ENCODE assay signal across 8 mouse cellular contexts in genomic region chr19:7493352-7494186, GRCm38 (mm10). TPM values are rescaled to one million over a fixed set of nuclear protein-coding genes. Genes with fewer than 3 reads are reported as not detected.
DNase-seq lines count a peak whose midpoint lies in the region; ATAC-seq and TF ChIP-seq lines count a peak whose summit lies in the region.

TSS of gene Atl3 (plus strand) at chr19:7494040.

- no peak for TF ChIP-seq CTCF in lung, postnatal 0 days (IDR thresholded peaks at IDR 0.05)
- no peak for TF ChIP-seq CTCF in forebrain, postnatal 0 days (IDR thresholded peaks at IDR 0.05; ENCODE audit: low read depth)
- 0 out of 2 replicates have a peak, but pooled peaks have one; percentile 27 for TF ChIP-seq CTCF in intestine, postnatal 0 days (IDR thresholded peaks at IDR 0.05; ENCODE audit: low read depth)

- peak; percentile 50 for DNase-seq in lung, postnatal 0 days (ENCODE audit: low spot score)
- no peak for DNase-seq in lung, postnatal 4 days
- no peak for DNase-seq in adrenal gland, postnatal 4 days (ENCODE audit: low spot score in 2 of 2)
- peak; percentile 9 for DNase-seq in forebrain, postnatal 0 days
- peak; percentile 86 for DNase-seq in midbrain, embryonic 11.5 days (ENCODE audit: low spot score, missing footprints)
- no peak for DNase-seq in Muller cell, postnatal 12 days (ENCODE audit: inconsistent ontology term)
- no peak for DNase-seq in spleen, postnatal 36 days (ENCODE audit: low spot score in 2 of 2)

- peak within 1 kb of the TSS; percentile 96 for H3K9ac ChIP-seq in lung, postnatal 0 days (replicated peaks; ENCODE audit: low read depth)
- H3K9ac ChIP-seq in forebrain, postnatal 0 days = peak within 1 kb of the TSS; percentile 87
- H3K9ac ChIP-seq in intestine, postnatal 0 days (ENCODE audit: low read depth, low read length) = peak within 1 kb of the TSS; percentile 61
- peak within 1 kb of the TSS; percentile 75 for H3K9ac ChIP-seq in midbrain, embryonic 11.5 days (ENCODE audit: low read length)

- H3K36me3 ChIP-seq in lung, postnatal 0 days (ENCODE audit: insufficient read depth, low read length) = no peaks in the 10 kb centered on the region
- H3K36me3 ChIP-seq in forebrain, postnatal 0 days (ENCODE audit: insufficient read depth) = no peaks in the 10 kb centered on the region
- no peaks in the 10 kb centered on the region for H3K36me3 ChIP-seq in intestine, postnatal 0 days (ENCODE audit: control insufficient read depth, insufficient read depth)
- no peaks in the 10 kb centered on the region for H3K36me3 ChIP-seq in midbrain, embryonic 11.5 days (ENCODE audit: control insufficient read depth, insufficient read depth, low read length)

- no peak for TF ChIP-seq EP300 in lung, postnatal 0 days (IDR thresholded peaks at IDR 0.05)

- H3K4me3 ChIP-seq in lung, postnatal 0 days (ENCODE audit: low read depth, low read length) = peak within 1 kb of the TSS; percentile 70
- H3K4me3 ChIP-seq in forebrain, postnatal 0 days (ENCODE audit: low read depth, low read length) = peak within 1 kb of the TSS; percentile 79
- peak within 1 kb of the TSS; percentile 62 for H3K4me3 ChIP-seq in intestine, postnatal 0 days (ENCODE audit: low read depth, low read length)
- peak within 1 kb of the TSS; percentile 43 for H3K4me3 ChIP-seq in midbrain, embryonic 11.5 days (ENCODE audit: low read depth, low read length)

- ATAC-seq in lung, postnatal 0 days = no peak
- no peak for ATAC-seq in forebrain, postnatal 0 days
- ATAC-seq in intestine, postnatal 0 days = no peak
- 0 out of 2 replicates have a peak, but pooled peaks have one; percentile 0 for ATAC-seq in midbrain, embryonic 11.5 days (ENCODE audit: low FRiP score)

- H3K27me3 ChIP-seq in lung, postnatal 0 days (replicated peaks; ENCODE audit: insufficient read depth, low read length) = no peaks in the 10 kb centered on the region
- H3K27me3 ChIP-seq in forebrain, postnatal 0 days (ENCODE audit: insufficient read depth, low read length) = no peaks in the 10 kb centered on the region
- no peaks in the 10 kb centered on the region for H3K27me3 ChIP-seq in intestine, postnatal 0 days (replicated peaks; ENCODE audit: control insufficient read depth, insufficient read depth, low read length)
- no peaks in the 10 kb centered on the region for H3K27me3 ChIP-seq in midbrain, embryonic 11.5 days (ENCODE audit: control insufficient read depth, insufficient read depth, low read length)

- peak within 1 kb of the TSS; percentile 99 for H3K27ac ChIP-seq in lung, postnatal 0 days (ENCODE audit: low read length)
- peak within 1 kb of the TSS; percentile 98 for H3K27ac ChIP-seq in forebrain, postnatal 0 days (ENCODE audit: low read depth, low read length)
- H3K27ac ChIP-seq in intestine, postnatal 0 days (ENCODE audit: low read depth, low read length) = peak within 1 kb of the TSS; percentile 98
- H3K27ac ChIP-seq in midbrain, embryonic 11.5 days (ENCODE audit: low read depth, low read length) = peak within 1 kb of the TSS; percentile 88

- H3K9me3 ChIP-seq in lung, postnatal 0 days (ENCODE audit: low read length) = no peaks in the 10 kb centered on the region
- no peaks in the 10 kb centered on the region for H3K9me3 ChIP-seq in forebrain, postnatal 0 days (ENCODE audit: low read length)
- H3K9me3 ChIP-seq in intestine, postnatal 0 days (ENCODE audit: control insufficient read depth) = no peaks in the 10 kb centered on the region
- no peaks in the 10 kb centered on the region for H3K9me3 ChIP-seq in midbrain, embryonic 11.5 days (ENCODE audit: control insufficient read depth, low read length)

- 25% methylated on average over 31 of the region's 31 CpGs for WGBS in lung, postnatal 0 days
- 29% methylated on average over 31 of the region's 31 CpGs for WGBS in forebrain, postnatal 0 days
- WGBS in intestine, postnatal 0 days = 18% methylated on average over 31 of the region's 31 CpGs
- WGBS in midbrain, embryonic 11.5 days = 31% methylated on average over 31 of the region's 31 CpGs

- no peaks in the 10 kb centered on the region for H3K4me1 ChIP-seq in lung, postnatal 0 days (ENCODE audit: insufficient read depth, low read depth, low read length)
- H3K4me1 ChIP-seq in forebrain, postnatal 0 days (ENCODE audit: insufficient read depth) = no peaks in the 10 kb centered on the region
- no peaks in the 10 kb centered on the region; the same call in 1 of the 2 replicates for H3K4me1 ChIP-seq in intestine, postnatal 0 days (replicated peaks; ENCODE audit: control insufficient read depth, insufficient read depth, low read length)
- no peaks in the 10 kb centered on the region for H3K4me1 ChIP-seq in midbrain, embryonic 11.5 days (ENCODE audit: control insufficient read depth, insufficient read depth, low read length)

- H3K4me2 ChIP-seq in lung, postnatal 0 days (replicated peaks; ENCODE audit: low read depth, low read length) = peak within 1 kb of the TSS; percentile 67
- H3K4me2 ChIP-seq in forebrain, postnatal 0 days (ENCODE audit: low read depth) = peak within 1 kb of the TSS; percentile 58
- peak within 1 kb of the TSS; percentile 69 for H3K4me2 ChIP-seq in intestine, postnatal 0 days (replicated peaks; ENCODE audit: low read depth)
- H3K4me2 ChIP-seq in midbrain, embryonic 11.5 days = peak within 1 kb of the TSS; percentile 74

RNA-seq across cellular contexts. Expression of gene Atl3, which starts in this region (rescaled TPM):
- polyA plus RNA-seq in lung, postnatal 0 days (2015; fragmentation: Nextera tagmentation; extraction: Ambion mirVana) = 20.0 and 21.6 TPM in 2 replicates
- 100 to 1,000 TPM; 112 to 117 TPM for total RNA-seq in adrenal gland, postnatal 4 days (2021)
- total RNA-seq in forebrain, postnatal 0 days (2014; rRNA removed) = 15.9 and 18.3 TPM in 2 replicates
- 2.0 and 4.2 TPM in 2 replicates for polyA plus RNA-seq in forebrain, postnatal 0 days (2015; fragmentation: Nextera tagmentation; extraction: Ambion mirVana)
- 7.3 and 8.9 TPM in 2 replicates for polyA plus RNA-seq in intestine, postnatal 0 days (2015; fragmentation: Nextera tagmentation; extraction: Ambion mirVana)
- 6.3 and 8.5 TPM in 2 replicates for polyA plus RNA-seq in midbrain, embryonic 11.5 days (2014; fragmentation: Nextera tagmentation; extraction: Ambion mirVana)

Comparison
In these comparisons a context has a peak if more than half of its experiments do, and no peak if none do; other contexts are left out.
1. DNase-seq: peak in lung, postnatal 0 days (single experiment), forebrain, postnatal 0 days (single experiment) and midbrain, embryonic 11.5 days (single experiment); none in lung, postnatal 4 days (0 of 2), adrenal gland, postnatal 4 days (0 of 2), Muller cell, postnatal 12 days (single experiment) and spleen, postnatal 36 days (0 of 2).
2. Peak in every context shown above with its lines, with median percentiles within 50 percentile points of each other: H3K27ac ChIP-seq, H3K4me2 ChIP-seq, H3K4me3 ChIP-seq and H3K9ac ChIP-seq.